Mouse (Mus musculus): ENCODE measurements around the gene Ubl7. TPM values are rescaled to one million over a fixed set of nuclear protein-coding genes. Genes with fewer than 3 reads are reported as not detected.
"Not testable (repeated sequence)": the region's sequence is repeated elsewhere in the genome, so short reads cannot be mapped to it uniquely, and the experiment has no call there.

The Ubl7 gene
- total RNA-seq (2021): 100 to 1,000 TPM; 108 to 128 TPM

GRCm38 (mm10) chr9:57910254-57911160, at the start of gene Ubl7:
Gene Ubl7 (plus strand): TSS chr9:57910979.
- intact Hi-C loops (cut with DNase I): loop anchor here (2.0 to 5.0 kb wide), 2 partner anchors 44 to 148 kb away; no protein-coding TSS in a partner anchor

GRCm38 (mm10) chr9:57861951-57862471, 48.8 kb upstream of the Ubl7 start:
- DNase-seq (ENCODE audit: low spot score in 2 of 2): peak; percentile 66 to 70
- intact Hi-C loops (cut with DNase I): loop anchor here (2.0 kb wide), 1 partner anchor 137 kb away; no protein-coding TSS in a partner anchor

More at GRCm38 (mm10) chr9:57910254-57911160, at the start of gene Ubl7:
- DNase-seq (ENCODE audit: low spot score in 2 of 2): peak; percentile 91 to 92

GRCm38 (mm10) chr9:57864336-57864735, 46.4 kb upstream of the Ubl7 start:
- no peak for DNase-seq (ENCODE audit: low spot score in 2 of 2)
- intact Hi-C loops (cut with DNase I): no loop called here

- intact Hi-C loops (cut with DNase I): loop anchor here (2.0 to 5.0 kb wide), 2 partner anchors 36 to 44 kb away; partner anchors contain the start of gene Ubl7
Observed at GRCm38 (mm10) chr9:57866530-57866929, 44.2 kb upstream of the Ubl7 start.

GRCm38 (mm10) chr9:57867236-57867635, 43.5 kb upstream of the Ubl7 start:
- DNase-seq (ENCODE audit: low spot score in 2 of 2): peak; percentile 35 to 39
- intact Hi-C loops (cut with DNase I): loop anchor here (2.0 to 5.0 kb wide), 2 partner anchors 35 to 44 kb away; partner anchors contain the start of gene Ubl7

More at GRCm38 (mm10) chr9:57866530-57866929, 44.2 kb upstream of the Ubl7 start:
- DNase-seq (ENCODE audit: low spot score in 2 of 2): peak; percentile 23 to 35

- DNase-seq (ENCODE audit: low spot score in 2 of 2): peak in 1 of 2 experiments; percentile 15
- intact Hi-C loops (cut with DNase I): loop anchor here (2.0 to 5.0 kb wide), 2 partner anchors 34 to 43 kb away; partner anchors contain the start of gene Ubl7
Observed at GRCm38 (mm10) chr9:57867880-57868279, 42.9 kb upstream of the Ubl7 start.

GRCm38 (mm10) chr9:57868767-57869166, 42.0 kb upstream of the Ubl7 start:
- intact Hi-C loops (cut with DNase I): loop anchor here (5.0 kb wide), 1 partner anchor 34 kb away; no protein-coding TSS in a partner anchor
- no peak for DNase-seq (ENCODE audit: low spot score in 2 of 2)

- intact Hi-C loops (cut with DNase I): no loop called here
- no peak for DNase-seq (ENCODE audit: low spot score in 2 of 2)
Observed at GRCm38 (mm10) chr9:57870273-57870816, 40.4 kb upstream of the Ubl7 start.

GRCm38 (mm10) chr9:57874134-57874533, 36.6 kb upstream of the Ubl7 start:
- intact Hi-C loops (cut with DNase I): no loop called here
- DNase-seq (ENCODE audit: low spot score in 2 of 2): no peak

- DNase-seq (ENCODE audit: low spot score in 2 of 2): peak in 1 of 2 experiments; percentile 5
- intact Hi-C loops (cut with DNase I): no loop called here
Observed at GRCm38 (mm10) chr9:57874994-57875393, 35.8 kb upstream of the Ubl7 start.

- intact Hi-C loops (cut with DNase I): no loop called here
- no peak for DNase-seq (ENCODE audit: low spot score in 2 of 2)
Observed at GRCm38 (mm10) chr9:57879213-57879612, 31.6 kb upstream of the Ubl7 start.

GRCm38 (mm10) chr9:57880278-57880677, 30.5 kb upstream of the Ubl7 start:
- no peak for DNase-seq (ENCODE audit: low spot score in 2 of 2)
- intact Hi-C loops (cut with DNase I): no loop called here

GRCm38 (mm10) chr9:57881781-57882180, 29.0 kb upstream of the Ubl7 start:
- DNase-seq (ENCODE audit: low spot score in 2 of 2); intact Hi-C loops (cut with DNase I): not testable (repeated sequence)

GRCm38 (mm10) chr9:57883413-57883812, 27.4 kb upstream of the Ubl7 start:
- intact Hi-C loops (cut with DNase I): no loop called here
- DNase-seq (ENCODE audit: low spot score in 2 of 2): no peak

GRCm38 (mm10) chr9:57888119-57888518, 22.7 kb upstream of the Ubl7 start:
- intact Hi-C loops (cut with DNase I): no loop called here
- no peak for DNase-seq (ENCODE audit: low spot score in 2 of 2)

GRCm38 (mm10) chr9:57900478-57900877, 10.3 kb upstream of the Ubl7 start:
- intact Hi-C loops (cut with DNase I): loop anchor here (5.0 kb wide), 1 partner anchor 33 kb away; no protein-coding TSS in a partner anchor
- no peak for DNase-seq (ENCODE audit: low spot score in 2 of 2)

- intact Hi-C loops (cut with DNase I): loop anchor here (5.0 kb wide), 1 partner anchor 34 kb away; no protein-coding TSS in a partner anchor
- DNase-seq (ENCODE audit: low spot score in 2 of 2): no peak
Observed at GRCm38 (mm10) chr9:57901197-57901596, 9.6 kb upstream of the Ubl7 start.

- intact Hi-C loops (cut with DNase I): loop anchor here (5.0 kb wide), 1 partner anchor 34 kb away; no protein-coding TSS in a partner anchor
- no peak for DNase-seq (ENCODE audit: low spot score in 2 of 2)
Observed at GRCm38 (mm10) chr9:57901601-57902000, 9.2 kb upstream of the Ubl7 start.

- intact Hi-C loops (cut with DNase I): loop anchor here (5.0 kb wide), 1 partner anchor 35 kb away; no protein-coding TSS in a partner anchor
- DNase-seq (ENCODE audit: low spot score in 2 of 2): peak; percentile 41 to 48
Observed at GRCm38 (mm10) chr9:57902132-57902531, 8.6 kb upstream of the Ubl7 start.

Measured in left cerebral cortex, postnatal 36 days (tissue).